Mouse (Mus musculus) myocyte (in vitro differentiated cells): ENCODE results near the gene Srxn1.

ENCODE experiments used
- CEBPB ChIP-seq: IDR thresholded peaks from 2 replicates; pipeline ENCODE4 v1.6.1; 2011; ENCODE audit warnings: mild to moderate bottlenecking, moderate library complexity; ENCODE audit not compliant: poor library complexity, insufficient read depth, severe bottlenecking
- E2F4 ChIP-seq: IDR thresholded peaks from one replicate; pipeline ENCODE4 v1.6.1; 2011; ENCODE audit warnings: mild to moderate bottlenecking, control low read depth, moderate library complexity; ENCODE audit not compliant: insufficient read depth
- USF1 ChIP-seq: IDR thresholded peaks from one replicate; pipeline ENCODE4 v1.6.1; 2011; ENCODE audit warnings: low read depth, mild to moderate bottlenecking, control low read depth, moderate library complexity

GRCm38 (mm10) chr2:152119228-152119865, 14.0 kb downstream of the Srxn1 start:
- no peak for TF ChIP-seq E2F4
- no peak for TF ChIP-seq CEBPB
- no peak for TF ChIP-seq USF1
